Mouse (Mus musculus) thymus, postnatal 36 days (tissue): ENCODE measurements around the gene Cyth2.

ENCODE experiments used
- DNase-seq, 2 experiments: peaks; one replicate each; pipeline ENCODE4 v3.0.0; 2022; ENCODE audit warnings: mixed read lengths in 2 of 2

Cyth2 gene

DNA sequence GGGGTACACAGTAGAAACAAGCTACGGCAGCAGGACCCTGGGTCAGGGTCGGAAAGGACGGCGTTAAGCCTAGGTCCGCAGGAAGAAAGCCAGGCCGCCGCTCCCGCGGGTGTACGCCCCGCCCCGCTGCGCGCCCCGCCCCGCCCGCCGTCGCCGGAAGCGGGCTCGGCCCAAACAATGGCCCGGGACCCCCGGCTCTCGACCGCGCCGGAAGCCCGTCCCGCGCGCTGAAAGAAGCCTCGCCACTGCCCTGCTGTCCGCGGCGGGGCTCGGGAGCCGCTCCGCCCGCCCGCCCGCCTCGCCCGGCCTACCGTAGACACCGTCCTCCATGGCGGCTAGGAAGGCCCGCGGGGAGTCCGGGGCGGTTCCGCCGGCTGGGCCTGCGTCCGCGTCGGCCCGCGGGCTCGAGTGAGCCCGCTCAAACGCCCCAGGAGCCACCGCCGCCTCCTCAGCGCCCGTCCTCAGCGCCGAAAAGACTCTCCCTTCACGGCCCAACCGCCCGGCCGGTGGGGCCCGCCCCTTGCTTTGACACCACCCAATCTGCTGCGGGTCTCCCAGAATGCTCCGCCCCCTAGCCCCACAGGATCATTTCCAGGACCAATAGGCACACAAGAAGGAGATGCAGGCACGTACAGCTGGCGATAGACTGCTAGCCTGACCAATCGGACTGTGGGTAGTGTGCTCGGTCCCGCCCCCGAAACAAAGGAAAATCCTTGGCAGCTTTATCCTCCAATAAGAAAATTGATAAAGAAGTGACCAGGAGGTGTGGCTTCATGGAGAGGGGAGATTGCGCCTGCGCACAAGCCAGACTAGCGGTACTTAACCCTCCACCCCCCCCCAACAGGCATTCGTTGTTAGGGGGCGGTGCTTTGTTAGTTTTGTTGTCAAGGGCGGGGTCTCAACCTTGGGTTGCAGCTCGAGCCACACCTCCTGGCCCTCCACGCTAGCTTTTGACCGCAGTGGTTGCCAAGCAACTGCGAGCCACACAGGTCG lies at the start of gene Cyth2:
TSS of gene Cyth2 (minus strand) at position 795 of the 993 bp plus-strand sequence.
- DNase-seq = peak; percentile 99

DNA sequence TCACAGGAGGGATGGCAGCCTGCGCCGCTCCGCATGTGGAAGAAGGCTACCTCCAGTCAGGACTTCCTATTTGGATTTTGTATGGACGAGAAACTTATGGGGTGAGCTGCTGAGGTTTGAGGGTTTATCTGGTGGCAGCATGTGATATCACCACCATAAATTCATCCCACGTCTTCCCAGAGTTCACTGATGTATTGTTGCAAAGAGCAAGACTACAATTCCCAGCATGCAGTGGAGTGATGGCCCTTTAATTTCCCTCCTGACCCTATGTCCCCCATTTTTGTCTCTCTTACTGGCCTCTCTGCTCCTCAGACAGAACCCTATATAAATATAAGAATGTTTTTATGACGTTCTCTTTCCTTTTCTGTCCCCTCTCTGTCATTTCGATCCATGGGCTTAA lies 48.4 kb upstream of the Cyth2 start:
- no peak for DNase-seq

DNA sequence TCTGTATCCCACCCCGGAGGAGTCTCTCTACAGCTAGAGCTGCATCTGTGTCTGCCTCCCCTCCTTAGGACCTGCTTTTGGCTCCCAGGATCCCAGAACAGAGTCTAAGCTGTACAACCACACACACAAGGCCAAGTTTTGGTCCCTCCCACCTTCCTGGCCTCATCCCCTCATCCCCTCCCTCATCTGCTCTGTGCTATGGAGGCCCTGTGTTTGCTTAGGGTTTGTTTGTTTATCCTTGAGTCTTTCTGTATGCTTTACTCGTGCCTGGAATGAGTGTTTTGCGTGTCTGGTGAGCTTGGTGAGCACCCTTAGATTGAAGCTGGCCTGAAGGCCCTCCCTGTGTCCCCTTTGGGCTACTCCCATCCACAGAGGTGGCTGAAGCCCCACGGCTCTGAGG lies 44.6 kb upstream of the Cyth2 start:
- no peak for DNase-seq

DNA sequence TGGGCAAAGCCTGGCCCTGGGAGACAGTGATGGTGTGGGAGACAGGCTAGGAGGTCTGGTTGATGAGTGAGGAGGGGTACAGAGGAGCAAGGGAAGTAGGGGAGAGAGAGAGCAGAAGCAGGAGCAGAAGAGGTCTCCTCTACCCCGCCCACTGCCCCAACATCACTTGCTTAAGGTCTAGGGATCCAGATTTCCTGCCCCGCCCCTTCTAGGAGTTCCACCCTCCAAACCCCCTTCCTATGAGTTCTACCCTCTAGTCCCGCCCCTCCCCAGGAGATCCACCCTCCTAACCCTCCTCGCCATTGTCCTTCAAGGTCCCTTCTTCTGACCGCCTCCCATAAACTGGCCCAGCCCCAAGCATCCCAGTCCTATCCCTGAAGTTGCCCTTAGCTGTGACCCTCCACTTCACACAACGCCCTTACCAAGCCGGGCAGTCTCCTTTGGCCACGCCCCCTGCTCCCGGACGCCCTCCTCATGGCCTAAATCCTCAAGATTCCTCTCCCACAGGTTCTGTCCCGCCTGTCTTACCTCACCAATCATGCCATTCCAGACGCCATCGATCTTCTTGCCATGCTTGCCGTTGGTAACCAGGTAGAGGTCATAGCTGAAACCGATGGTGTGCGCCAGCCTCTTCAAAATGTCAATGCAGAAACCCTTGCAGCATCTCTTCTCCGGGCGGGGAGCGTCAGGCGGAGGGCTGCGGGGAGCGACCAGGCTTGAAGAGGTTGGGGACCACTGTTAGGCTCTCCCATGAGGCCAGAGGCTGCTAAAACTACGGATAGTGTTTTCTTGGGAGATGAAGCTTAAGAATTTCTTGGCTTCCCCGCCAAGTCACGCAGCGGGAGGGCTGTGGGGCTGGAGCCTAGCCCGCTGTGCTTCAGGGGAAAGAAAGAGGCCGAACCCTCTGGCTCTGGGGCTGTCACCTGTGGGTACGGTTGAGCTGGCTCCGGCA lies 42.8 kb upstream of the Cyth2 start:
- no peak for DNase-seq

DNA sequence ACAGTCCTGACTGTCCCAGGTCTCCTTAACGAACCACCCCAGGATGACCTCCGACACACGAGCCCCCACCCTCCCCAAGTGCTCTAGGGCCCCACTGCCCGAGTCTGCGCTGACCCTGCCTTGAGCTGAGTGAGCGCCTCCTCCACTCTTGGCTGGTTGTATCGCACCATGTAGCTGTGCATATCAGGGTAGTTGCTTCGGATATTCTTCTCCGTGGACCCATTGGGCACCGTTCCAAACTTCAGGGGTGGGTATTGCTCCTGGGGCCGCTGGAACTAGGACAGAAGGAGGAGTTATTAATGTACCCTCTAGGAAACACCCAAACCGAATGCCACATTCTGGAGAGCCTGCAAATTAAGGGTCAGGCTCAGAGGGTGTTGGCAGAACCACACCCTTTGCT lies 38.7 kb upstream of the Cyth2 start:
- no peak for DNase-seq

DNA sequence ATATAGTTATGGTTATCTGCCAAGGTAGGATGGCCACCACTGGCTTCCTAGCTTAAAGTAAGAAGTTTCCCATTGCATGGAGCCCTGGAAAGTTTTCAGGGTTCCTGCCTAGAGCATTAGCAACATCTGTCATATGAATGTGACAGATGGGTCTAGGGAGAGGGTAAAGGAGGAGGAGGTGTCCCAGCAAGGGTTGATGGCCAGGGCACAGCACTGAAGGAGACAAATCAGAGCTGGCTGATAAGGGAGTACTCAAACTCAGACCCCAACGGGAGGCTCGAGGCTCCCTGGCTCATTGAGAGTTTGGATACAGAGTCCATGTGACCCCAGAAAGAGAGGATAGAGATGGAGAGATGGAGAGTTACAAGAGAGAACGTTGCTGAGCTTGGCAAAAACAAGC lies 36.3 kb upstream of the Cyth2 start:
- DNase-seq = no peak

DNA sequence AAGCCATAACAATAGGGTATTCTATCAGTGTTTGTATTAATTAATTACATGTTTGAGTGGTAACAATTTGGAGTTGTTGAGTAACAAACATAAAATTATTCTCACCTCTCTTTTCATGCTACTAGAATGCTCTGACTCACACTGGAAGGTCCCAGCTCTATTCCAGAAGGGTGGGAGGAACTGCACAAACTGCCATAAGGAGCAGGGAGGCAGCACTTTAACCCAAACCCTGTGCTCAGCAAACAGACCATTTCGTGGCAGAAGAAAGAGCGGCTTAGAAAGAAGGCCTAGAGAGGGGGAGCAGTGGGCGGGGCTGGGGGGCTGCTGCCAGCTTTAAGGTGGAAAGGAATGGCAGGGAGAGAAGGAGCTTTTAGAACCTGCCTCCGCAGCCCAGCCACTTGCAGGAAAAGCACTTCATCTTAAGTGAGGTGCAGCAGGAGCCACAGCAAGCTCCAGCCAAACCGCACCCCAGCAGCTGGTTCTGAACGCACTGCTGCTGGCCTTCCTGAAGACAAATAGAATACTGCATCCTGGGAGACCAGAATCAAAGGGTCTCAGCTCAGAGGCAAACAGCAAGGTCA lies 34.2 kb upstream of the Cyth2 start:
- DNase-seq = no peak

DNA sequence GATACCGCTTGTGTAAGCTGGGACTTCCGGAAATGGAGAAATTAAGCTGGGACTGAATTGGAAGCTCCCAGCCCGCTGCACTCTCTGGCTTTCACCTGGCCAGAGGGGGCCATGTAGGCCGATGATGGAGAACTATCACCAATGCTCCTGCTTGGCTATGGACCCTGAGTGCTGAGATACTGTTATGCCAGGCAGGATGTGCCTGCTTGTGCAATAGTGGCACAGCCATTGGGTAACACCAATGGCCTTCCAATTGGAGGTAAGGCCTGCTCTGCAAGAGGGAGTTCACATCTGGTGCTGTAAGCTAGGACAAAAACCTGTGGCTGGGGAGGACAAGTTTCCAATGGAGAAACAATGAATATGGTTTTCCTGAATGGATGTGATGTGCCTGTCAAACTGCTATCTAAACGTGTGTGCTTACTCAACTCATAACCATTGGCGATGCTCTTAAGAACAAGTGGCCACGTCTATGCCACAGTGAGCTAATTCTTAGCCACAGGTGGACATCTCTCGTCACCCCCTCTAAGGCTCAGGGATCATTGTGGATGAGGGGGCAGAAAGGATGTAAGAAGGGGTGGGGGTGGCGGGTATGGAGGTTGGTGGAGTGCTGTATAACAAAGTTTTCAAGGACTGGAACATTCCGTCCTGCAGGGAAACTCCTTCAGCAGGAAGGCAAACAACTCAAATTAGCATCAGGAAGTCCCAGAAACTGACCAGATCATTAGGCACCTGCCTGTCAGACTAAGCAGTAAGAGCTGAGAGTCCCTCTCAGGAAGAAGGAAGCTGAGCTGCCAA lies 28.8 kb upstream of the Cyth2 start:
- DNase-seq = no peak

DNA sequence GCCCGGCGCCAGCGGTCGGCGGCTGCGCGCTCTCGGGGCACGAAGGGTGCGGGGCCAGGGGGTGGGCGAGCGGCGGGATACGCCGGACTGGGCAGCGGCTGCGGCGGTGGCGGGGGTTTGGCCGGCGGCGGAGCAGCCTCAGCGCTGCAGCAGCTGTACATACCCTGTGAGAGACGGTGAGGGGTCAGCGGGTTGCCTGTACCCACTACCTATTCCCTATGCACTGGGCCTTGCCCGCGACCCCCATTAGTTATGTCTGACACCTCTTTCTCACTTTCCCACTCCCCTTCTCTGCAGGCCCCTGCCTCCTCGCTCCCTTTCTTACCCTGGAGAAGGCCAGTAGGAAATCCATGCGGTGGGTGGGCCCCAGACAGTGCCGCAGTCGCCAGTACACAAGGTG lies 19.5 kb upstream of the Cyth2 start:
- no peak for DNase-seq

DNA sequence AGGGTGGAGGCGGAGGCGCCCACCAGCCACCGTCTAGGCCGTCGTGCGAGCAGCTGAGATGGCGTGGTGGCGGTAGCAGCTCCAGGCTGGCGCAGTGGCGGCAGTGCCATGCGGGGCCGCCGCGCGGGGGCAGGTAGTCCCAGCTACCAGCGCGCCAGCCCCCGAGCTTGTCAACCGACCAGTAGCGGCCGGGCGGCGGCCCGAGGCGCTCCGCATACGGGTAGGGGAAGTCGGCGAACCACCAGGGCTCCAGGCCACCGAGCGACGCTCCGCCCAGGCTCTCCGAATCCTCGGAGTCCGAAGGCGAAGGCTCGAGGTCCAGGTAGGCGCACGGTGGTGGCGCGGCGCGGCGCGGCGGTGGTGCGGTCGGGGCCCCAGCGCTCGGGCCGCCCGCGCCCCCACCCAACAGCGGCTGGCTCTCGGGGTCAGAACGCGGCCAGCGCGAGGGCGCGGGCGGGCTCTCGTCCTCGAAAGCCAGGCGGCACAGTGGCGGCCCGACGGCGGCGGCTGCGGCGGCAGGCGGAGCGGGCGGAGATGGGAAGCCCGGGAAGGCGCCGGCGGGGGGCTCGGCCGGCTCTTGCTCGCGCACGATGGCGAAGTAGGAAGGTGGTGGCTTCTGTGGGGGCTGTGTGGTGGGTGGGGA lies 18.9 kb upstream of the Cyth2 start:
- DNase-seq = no peak

DNA sequence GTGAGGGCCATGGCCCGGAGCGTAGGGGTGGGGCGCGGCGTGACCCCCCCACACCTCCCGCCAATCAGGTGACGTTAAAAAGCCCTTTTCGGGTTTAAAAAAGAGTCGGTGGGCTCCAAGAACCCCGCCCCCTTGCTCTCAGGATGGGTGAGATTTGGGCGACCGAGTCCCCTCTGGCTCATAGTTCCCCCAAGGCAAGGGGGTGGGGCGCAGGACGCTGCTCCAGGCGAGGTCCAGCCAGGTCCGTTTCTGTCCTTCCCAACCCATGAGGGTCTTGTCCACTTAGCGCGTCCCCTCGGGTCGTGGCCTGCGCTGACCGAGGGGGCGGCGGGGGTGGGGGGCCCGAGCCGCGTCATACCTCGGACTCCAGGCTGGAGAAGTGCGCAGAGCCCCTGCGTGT lies 18.0 kb upstream of the Cyth2 start:
- DNase-seq = no peak

DNA sequence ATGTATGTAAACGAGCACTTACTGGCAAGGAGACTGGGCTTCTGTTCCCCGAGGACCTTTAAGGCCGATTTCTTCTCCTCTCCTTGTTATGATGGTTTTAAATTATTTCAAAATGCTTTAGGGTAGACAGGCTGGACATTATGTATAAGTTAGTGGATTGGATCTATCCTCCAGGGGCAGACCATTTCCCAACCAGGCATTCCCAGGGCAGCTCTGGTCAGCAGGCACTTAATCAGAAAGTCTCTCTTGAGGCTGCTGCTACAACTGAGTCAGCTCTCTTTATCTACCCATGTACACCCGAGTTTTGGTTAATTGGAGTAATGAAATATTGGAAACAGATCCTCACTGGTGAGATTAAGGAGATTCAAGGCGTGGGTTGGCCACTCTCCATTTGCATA lies 16.7 kb upstream of the Cyth2 start:
- DNase-seq = no peak

DNA sequence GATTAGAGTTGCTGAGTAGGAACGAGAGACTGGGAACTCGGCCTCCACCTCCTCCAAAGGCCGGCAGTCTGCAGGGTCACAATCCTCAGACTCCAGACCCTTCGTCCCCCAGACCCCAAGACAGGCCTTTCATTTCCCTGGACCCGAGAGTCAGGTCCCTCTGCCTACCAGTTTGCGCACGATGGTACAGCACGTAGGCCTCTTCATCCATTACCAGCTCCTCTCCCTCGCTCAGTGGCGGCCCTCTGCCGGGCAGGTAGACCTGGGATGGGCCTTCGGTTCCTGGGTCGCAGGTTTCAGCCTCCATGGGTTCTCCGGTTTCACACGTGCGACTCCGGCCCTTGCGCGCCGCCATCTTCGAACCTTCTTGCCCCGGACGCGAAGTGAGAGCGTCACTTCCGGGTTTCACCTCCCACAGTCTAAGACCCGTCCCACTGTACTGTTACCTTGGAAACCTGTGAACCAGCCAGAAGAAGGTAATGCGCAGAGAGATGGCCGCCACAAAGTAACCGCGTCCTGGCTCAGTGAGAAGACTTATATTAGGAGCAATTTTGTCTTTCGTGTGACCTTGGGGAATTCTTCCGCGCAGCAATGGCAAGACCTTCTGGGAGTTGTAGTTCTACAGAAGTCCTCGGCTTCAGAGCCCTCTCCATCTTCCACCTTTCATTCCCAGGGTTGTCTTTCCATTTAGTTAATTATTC lies 16.2 kb upstream of the Cyth2 start, which contains the start of gene Grwd1:
TSS of gene Grwd1 (minus strand) at position 518 of the 701 bp plus-strand sequence.
- DNase-seq = peak; percentile 71 to 76

DNA sequence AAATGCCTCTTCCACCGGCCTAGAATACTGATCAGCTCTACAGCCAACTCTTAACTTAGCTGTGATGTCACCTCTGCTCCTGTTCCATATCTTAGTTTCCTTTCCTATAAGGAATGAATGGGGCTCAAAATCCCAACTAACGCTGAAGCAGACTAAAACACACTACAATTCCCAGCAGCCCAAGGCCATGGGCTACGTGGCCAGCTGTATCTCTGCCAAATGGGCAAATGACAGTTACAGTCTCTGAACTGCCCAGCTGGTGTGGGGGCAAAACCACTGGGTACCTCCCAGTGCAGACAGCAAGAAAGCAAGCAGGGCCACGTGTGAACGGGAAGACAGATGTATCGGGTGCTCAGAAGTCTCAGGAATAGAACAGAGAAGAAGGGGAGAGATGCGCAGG lies 12.2 kb upstream of the Cyth2 start:
- DNase-seq = no peak

DNA sequence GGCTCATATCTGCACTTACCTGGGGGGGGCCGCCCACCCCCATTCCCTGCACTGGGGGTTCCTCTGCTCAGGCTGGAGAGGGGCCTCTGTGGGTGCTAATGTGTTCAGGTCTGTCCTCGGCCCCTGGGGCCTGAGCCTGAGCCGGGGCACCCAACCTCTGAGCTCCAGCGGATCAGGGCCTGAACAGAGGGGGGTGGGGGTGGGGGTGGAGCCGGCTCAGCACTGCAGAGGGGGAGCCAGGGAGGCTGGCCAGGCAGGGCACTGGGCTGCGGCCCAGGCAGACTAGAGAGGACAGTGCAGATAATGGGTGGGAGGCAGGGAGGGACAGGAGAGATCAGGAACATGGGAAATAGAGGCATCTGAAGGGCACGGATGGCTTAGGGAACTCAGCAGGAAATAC lies 10.2 kb upstream of the Cyth2 start, which contains the start of gene Kcnj14:
TSS of gene Kcnj14 (minus strand) at position 185 of the 400 bp plus-strand sequence.
- DNase-seq = no peak

DNA sequence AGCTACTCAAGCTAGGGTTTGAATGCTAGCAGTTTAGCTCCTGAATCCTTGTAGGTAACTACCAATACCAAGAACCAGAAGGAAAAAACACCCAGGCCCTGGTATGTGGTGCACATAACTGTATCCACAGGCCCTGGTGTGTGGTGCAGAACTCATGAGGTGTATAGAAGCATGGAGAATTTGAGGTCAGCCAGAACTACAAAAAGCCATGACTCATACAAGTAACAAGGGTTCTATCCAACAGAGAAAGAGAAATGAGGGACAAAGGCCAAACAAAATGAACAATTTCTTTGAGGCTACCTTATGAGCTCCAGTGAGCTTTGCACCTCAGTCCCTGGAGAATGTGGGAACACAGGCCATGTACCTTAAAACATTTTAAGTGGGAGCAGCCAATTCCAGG lies 6.5 kb upstream of the Cyth2 start:
- no peak for DNase-seq

DNA sequence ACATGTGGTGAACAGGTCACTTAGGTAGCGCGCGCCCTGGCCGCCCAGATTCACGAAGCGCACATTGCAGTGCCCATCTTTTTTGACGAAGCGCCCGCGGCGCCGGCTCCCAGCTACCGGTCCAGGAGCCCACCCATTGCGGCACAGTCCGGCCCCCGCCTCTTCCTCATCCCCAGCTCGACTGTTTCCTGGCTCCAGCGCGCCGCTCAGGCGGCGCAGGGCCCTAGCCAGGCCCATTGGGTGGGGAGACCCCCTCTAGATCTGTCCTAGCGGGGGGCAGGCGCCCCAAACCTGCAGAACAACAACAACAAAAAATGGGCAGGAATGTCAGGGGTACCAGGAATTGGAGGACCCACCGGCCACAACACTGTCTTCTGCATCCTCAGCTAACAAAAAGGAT lies 5.5 kb upstream of the Cyth2 start:
- DNase-seq = no peak

DNA sequence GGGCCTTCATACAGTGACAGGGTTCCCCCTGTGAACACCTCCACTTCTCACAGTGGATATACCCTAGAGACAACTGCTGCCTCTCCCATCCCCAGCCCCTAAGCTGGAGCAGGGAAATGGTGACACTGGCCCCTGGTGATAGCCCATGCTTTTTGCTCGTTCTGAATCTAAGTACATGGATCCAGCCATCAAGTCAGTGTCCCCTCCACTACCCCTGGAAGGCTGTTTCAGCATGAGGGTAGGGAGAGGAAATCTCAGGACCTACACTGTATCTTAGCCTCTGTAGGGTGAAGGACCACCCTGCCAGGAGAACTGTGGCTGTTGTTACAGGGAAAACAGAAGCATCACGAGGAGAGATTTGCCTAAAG lies 1.6 kb upstream of the Cyth2 start:
- no peak for DNase-seq

DNA sequence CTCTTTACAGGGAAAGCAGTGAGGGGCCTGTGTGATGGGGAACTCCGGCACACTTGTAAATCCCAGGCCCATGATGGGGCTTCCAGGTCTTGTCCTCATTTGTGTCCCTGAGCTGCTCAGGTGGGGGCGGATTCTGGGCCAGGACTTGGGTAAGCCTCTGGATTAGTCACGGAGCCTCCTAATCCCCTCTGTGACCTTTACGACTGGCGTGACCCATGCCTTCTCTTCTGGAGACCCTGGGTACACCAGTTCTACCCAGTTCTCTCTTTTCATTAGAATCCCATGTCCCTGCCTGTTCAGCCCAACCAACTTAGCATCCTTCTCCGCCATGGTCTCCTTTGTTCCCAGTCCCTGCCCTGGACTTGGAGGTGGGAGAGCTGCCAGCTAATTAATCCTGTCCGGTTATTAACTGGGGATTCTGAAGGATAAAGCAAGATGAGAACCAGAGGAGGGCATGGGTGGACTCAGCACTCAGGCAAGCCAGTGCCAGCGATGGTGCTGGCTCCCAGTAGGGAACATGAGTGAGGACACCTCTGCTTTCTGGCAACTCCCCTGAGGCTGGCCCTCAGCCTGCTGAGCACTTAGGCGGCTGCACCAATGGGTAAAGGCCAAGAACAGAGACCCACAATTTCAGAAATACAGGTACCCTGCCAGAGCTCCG lies 1.1 kb upstream of the Cyth2 start:
- DNase-seq = no peak

DNA sequence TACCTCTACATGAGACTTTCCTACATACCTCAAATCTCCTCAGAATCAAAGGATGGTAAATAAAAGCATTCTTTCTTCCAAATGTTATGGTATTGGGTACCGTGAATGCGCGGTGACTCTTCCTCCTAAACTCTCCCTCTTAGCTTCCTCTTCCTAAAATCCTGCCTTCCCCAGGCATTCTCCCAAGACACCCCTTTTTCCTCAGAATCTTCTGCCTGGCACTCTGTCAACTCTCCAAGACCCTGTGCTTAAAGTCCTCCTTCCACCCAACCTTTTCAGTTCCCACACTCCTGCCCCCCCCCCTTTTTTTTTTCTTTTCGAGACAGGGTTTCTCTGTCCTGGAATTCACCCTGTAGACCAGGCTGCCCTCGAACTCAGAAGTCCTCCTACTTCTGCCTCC lies 460 bp upstream of the Cyth2 start:
- no peak for DNase-seq

DNA sequence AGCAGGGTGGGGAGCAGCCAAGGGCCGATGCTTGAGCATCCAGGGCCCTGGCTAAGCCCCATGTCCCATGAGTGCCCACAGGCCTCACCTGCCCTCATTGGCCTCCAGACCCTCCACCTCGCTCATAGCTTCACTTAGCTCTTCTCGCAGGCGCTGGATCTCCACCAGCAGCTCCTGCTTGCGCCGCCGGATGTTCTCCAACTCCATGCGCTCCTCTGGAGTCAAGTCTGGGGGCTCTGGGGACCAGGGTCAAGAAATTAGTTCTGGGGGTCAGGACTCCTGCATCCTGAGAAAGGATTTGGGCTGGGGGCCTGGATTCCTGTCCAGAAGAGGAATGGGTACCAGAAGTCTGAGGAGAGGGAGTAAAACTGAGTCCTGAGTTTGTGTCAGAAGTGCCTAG lies 1.5 kb downstream of the Cyth2 start:
- no peak for DNase-seq
